Mouse (Mus musculus) liver, adult 2 months (tissue): ENCODE results near the gene Mrps6. TPM values are rescaled to one million over a fixed set of nuclear protein-coding genes. Genes with fewer than 3 reads are reported as not detected.

Experiments
- DNase-seq: peaks from one replicate; pipeline ENCODE4 v3.0.0-alpha.2; 2011; ENCODE audit warnings: low read depth, low spot score; ENCODE audit errors: extremely low read depth
- H3K27ac ChIP-seq: fragments of 200-500 bp; replicated peaks from 2 replicates; pipeline ENCODE4 v1.5.1; 2012; ENCODE audit warnings: low read depth, mild to moderate bottlenecking, control low read depth, inconsistent platforms, low read length; ENCODE audit not compliant: insufficient read depth
- H3K27me3 ChIP-seq: fragments of 200-500 bp; 2 replicates; pipeline ENCODE4 v1.6.1; 2012; ENCODE audit warnings: mild to moderate bottlenecking, moderate library complexity, low read length, inconsistent platforms; ENCODE audit not compliant: control insufficient read depth, insufficient read depth
- H3K36me3 ChIP-seq: fragments of 200-500 bp; 2 replicates; pipeline ENCODE4 v1.6.1; 2012; ENCODE audit warnings: low read length, inconsistent platforms; ENCODE audit not compliant: control insufficient read depth, insufficient read depth
- H3K4me1 ChIP-seq: fragments of 200-500 bp; 2 replicates; pipeline ENCODE4 v1.6.1; 2011; ENCODE audit warnings: low read length; ENCODE audit not compliant: control insufficient read depth, insufficient read depth
- H3K4me3 ChIP-seq: fragments of 200-500 bp; 2 replicates; pipeline ENCODE4 v1.5.1; 2011; ENCODE audit warnings: low read depth, mild to moderate bottlenecking, control low read depth, low read length, moderate library complexity; ENCODE audit not compliant: insufficient read depth
- H3K79me2 ChIP-seq: fragments of 200-500 bp; 2 replicates; pipeline ENCODE4 v1.6.1; 2012; ENCODE audit warnings: inconsistent platforms, mild to moderate bottlenecking, low read length, moderate library complexity; ENCODE audit not compliant: control insufficient read depth, insufficient read depth
- H3K9ac ChIP-seq: fragments of 200-500 bp; 2 replicates; pipeline ENCODE4 v1.6.1; 2012; ENCODE audit warnings: low read depth, mild to moderate bottlenecking, control low read depth, inconsistent platforms, low read length
- CTCF ChIP-seq: fragments of 200-500 bp; IDR thresholded peaks from 2 replicates; pipeline ENCODE4 v1.5.1; 2011; ENCODE audit warnings: low read depth, low read length, control low read depth
- POLR2A ChIP-seq: fragments of 200-500 bp; IDR thresholded peaks from 2 replicates; pipeline ENCODE4 v1.6.1; 2011; ENCODE audit warnings: low read length, control low read depth; ENCODE audit not compliant: insufficient read depth; ENCODE audit errors: extremely low read depth
- WGBS: fragments of 180-500 bp; shearing (Covaris S2); methylation state at CpG from one replicate; pipeline ENCODE4 v1.1.7; 2018; 5-methylcytosine and 5-hydroxymethylcytosine counted together
- polyA plus RNA-seq: library from polyadenylated mRNA; depleted of rRNA; stranded (reverse); fragments of >200 nt; gene quantifications from 2 replicates; pipeline ENCODE4 v1.2.3, GENCODE M21; 2012
- total RNA-seq: library from RNA; depleted of rRNA; stranded (reverse); fragments of >200 nt; gene quantifications from 2 replicates; pipeline ENCODE4 v1.2.3, GENCODE M21; 2014

The Mrps6 gene
- total and polyA plus RNA-seq, 2 experiments: 6.1 to 11.7 TPM

GRCm38 (mm10) chr16:92039966-92040365 is 18.1 kb upstream of the Mrps6 start:
- Histone ChIP-seq H3K27me3 (no peaks in the 10 kb centered on the region), H3K4me3 (no peak overlapping the region), H3K4me1 (no peaks in the 10 kb centered on the region), H3K9ac (no peak overlapping the region), H3K79me2 (no peaks in the 10 kb centered on the region), H3K36me3 (no peaks in the 10 kb centered on the region), H3K27ac (no peak overlapping the region)
- TF ChIP-seq POLR2A: no peak
- no peak for TF ChIP-seq CTCF
- DNase-seq: no peak
- 93% methylated on average over 11 of the region's 11 CpGs for WGBS

- WGBS: 87% methylated on average over 7 of the region's 7 CpGs
- Histone ChIP-seq H3K4me3 (no peak overlapping the region), H3K27me3 (no peaks in the 10 kb centered on the region), H3K9ac (no peak overlapping the region), H3K36me3 (no peaks in the 10 kb centered on the region), H3K4me1 (no peaks in the 10 kb centered on the region), H3K27ac (no peak overlapping the region), H3K79me2 (no peaks in the 10 kb centered on the region)
- no peak for DNase-seq
- TF ChIP-seq CTCF: no peak
- no peak for TF ChIP-seq POLR2A
Observed at GRCm38 (mm10) chr16:92051777-92052310, 6.2 kb upstream of the Mrps6 start.

- WGBS: 83% methylated on average over 10 of the region's 10 CpGs
- no peak for DNase-seq
- Histone ChIP-seq H3K27ac (no peak overlapping the region), H3K4me3 (no peak overlapping the region), H3K36me3 (no peaks in the 10 kb centered on the region), H3K9ac (no peak overlapping the region), H3K79me2 (no peaks in the 10 kb centered on the region), H3K27me3 (no peaks in the 10 kb centered on the region), H3K4me1 (peaks cover 2% of the 10 kb centered on the region; the same call in 1 of the 2 replicates)
- TF ChIP-seq CTCF (no peak), POLR2A (no peak)
Observed at GRCm38 (mm10) chr16:92052569-92052968, 5.5 kb upstream of the Mrps6 start.

- 2% methylated on average over 2 of the region's 2 CpGs for WGBS
- Histone ChIP-seq H3K36me3 (0 out of 2 replicates have a peak, but pooled peaks cover 3% of the 10 kb centered on the region), H3K9ac (no peak overlapping the region), H3K4me1 (peaks cover 9% of the 10 kb centered on the region), H3K27me3 (no peaks in the 10 kb centered on the region), H3K79me2 (peaks cover 12% of the 10 kb centered on the region), H3K27ac (no peak overlapping the region), H3K4me3 (no peak overlapping the region)
- no peak for TF ChIP-seq CTCF
- no peak for TF ChIP-seq POLR2A
- peak; percentile 79 for DNase-seq
Observed at GRCm38 (mm10) chr16:92056711-92057110, 1.4 kb upstream of the Mrps6 start.

- 8% methylated on average over 11 of the region's 11 CpGs for WGBS
- TF ChIP-seq CTCF (no peak), POLR2A (no peak)
- H3K27ac ChIP-seq: no peak overlapping the region
Observed at GRCm38 (mm10) chr16:92057456-92057851, 616 bp upstream of the Mrps6 start.

More at GRCm38 (mm10) chr16:92057456-92057851, 616 bp upstream of the Mrps6 start:
- DNase-seq: peak; percentile 19
- H3K79me2 ChIP-seq: peaks cover 12% of the 10 kb centered on the region
- peaks cover 9% of the 10 kb centered on the region for H3K4me1 ChIP-seq
- peak overlapping the region; percentile 81 for H3K9ac ChIP-seq
- peak overlapping the region; percentile 75 for H3K4me3 ChIP-seq
- peaks cover 7% of the 10 kb centered on the region; the same call in 1 of the 2 replicates for H3K36me3 ChIP-seq
- H3K27me3 ChIP-seq: no peaks in the 10 kb centered on the region
